In the genomic region with DNA sequence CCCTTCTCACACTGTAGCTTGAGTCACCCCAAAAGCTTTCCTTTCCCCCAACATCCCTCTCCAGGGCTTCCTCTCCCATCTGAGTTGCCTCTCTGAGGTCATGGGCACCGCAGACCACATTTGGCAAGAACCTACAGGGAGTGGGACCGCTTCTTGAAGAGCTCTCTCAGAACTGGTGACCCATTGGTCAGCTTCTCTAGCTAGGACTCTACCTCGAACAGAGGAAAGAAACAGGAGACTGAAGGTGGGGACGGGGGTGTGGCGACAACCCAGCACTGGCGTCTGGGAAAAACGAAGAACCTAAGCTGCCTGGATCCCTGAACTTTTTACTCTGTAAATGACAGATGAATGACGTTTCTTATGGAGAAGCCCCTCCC, we compare ENCODE assay signal across 8 mouse cellular contexts. TPM values are rescaled to one million over a fixed set of nuclear protein-coding genes. Genes with fewer than 3 reads are reported as not detected.
DNase-seq lines count a peak whose midpoint lies in the region; ATAC-seq and TF ChIP-seq lines count a peak whose summit lies in the region.

No protein-coding gene starts in this region.

- H3K4me2 ChIP-seq in heart, embryonic 16.5 days (ENCODE audit: low read depth, low read length): peak overlapping the region; percentile 83
- peak overlapping the region; percentile 52 for H3K4me2 ChIP-seq in hindbrain, postnatal 0 days (ENCODE audit: low read depth, low read length)
- peak overlapping the region; percentile 50 for H3K4me2 ChIP-seq in midbrain, embryonic 16.5 days (ENCODE audit: low read length)

- TF ChIP-seq POLR2A in bone marrow macrophage, adult 2 months (IDR thresholded peaks at IDR 0.05; ENCODE audit: borderline replicate concordance, low read depth, low read length): no peak

- H3K4me3 ChIP-seq in heart, embryonic 16.5 days (ENCODE audit: low read length): peak overlapping the region; percentile 49
- H3K4me3 ChIP-seq in bone marrow macrophage, adult 2 months (ENCODE audit: insufficient read depth, low read length): peak overlapping the region; percentile 62
- no peak overlapping the region for H3K4me3 ChIP-seq in hindbrain, postnatal 0 days (ENCODE audit: low read length)
- H3K4me3 ChIP-seq in midbrain, embryonic 16.5 days (ENCODE audit: low read depth, low read length): no peak overlapping the region

- WGBS in heart, embryonic 16.5 days: 10% methylated on average over 8 of the region's 8 CpGs
- 12% methylated on average over 8 of the region's 8 CpGs for WGBS in hindbrain, postnatal 0 days
- WGBS in midbrain, embryonic 16.5 days: 19% methylated on average over 8 of the region's 8 CpGs

- intact Hi-C loops in heart, postnatal 14 days (cut with DNase I): loop anchor here (2.0 kb wide), 2 partner anchors 51 to 57 kb away; a partner anchor contains a TSS

- H3K27ac ChIP-seq in heart, embryonic 16.5 days (ENCODE audit: low read length): peak overlapping the region; percentile 96
- H3K27ac ChIP-seq in bone marrow macrophage, adult 2 months (ENCODE audit: insufficient read depth, low read depth, low read length): peak overlapping the region; percentile 53
- H3K27ac ChIP-seq in hindbrain, postnatal 0 days: peak overlapping the region; percentile 71; the same call in 1 of the 2 replicates
- H3K27ac ChIP-seq in midbrain, embryonic 16.5 days (ENCODE audit: low read length): no peak overlapping the region

- H3K27me3 ChIP-seq in heart, embryonic 16.5 days (ENCODE audit: control insufficient read depth, insufficient read depth, low read length): no peaks in the 10 kb centered on the region
- H3K27me3 ChIP-seq in hindbrain, postnatal 0 days (ENCODE audit: insufficient read depth, low read length): no peaks in the 10 kb centered on the region
- no peaks in the 10 kb centered on the region for H3K27me3 ChIP-seq in midbrain, embryonic 16.5 days (ENCODE audit: control insufficient read depth, insufficient read depth, low read depth, low read length)

- no peaks in the 10 kb centered on the region for H3K9me3 ChIP-seq in heart, embryonic 16.5 days (replicated peaks; ENCODE audit: control insufficient read depth, low read length)
- no peaks in the 10 kb centered on the region for H3K9me3 ChIP-seq in hindbrain, postnatal 0 days (ENCODE audit: low read length)
- H3K9me3 ChIP-seq in midbrain, embryonic 16.5 days (replicated peaks; ENCODE audit: control insufficient read depth, low read length, poor library complexity, severe bottlenecking): no peaks in the 10 kb centered on the region

- H3K4me1 ChIP-seq in heart, embryonic 16.5 days (ENCODE audit: control insufficient read depth, insufficient read depth, low read length): peaks cover 20% of the 10 kb centered on the region
- peaks cover 53% of the 10 kb centered on the region for H3K4me1 ChIP-seq in bone marrow macrophage, adult 2 months (ENCODE audit: control insufficient read depth, insufficient read depth, low read length)
- peaks cover 10% of the 10 kb centered on the region; the same call in 1 of the 2 replicates for H3K4me1 ChIP-seq in hindbrain, postnatal 0 days (ENCODE audit: insufficient read depth, low read length)
- peaks cover 8% of the 10 kb centered on the region for H3K4me1 ChIP-seq in midbrain, embryonic 16.5 days (ENCODE audit: control insufficient read depth, insufficient read depth, low read length)

- H3K36me3 ChIP-seq in heart, embryonic 16.5 days (ENCODE audit: control insufficient read depth, insufficient read depth): no peaks in the 10 kb centered on the region
- no peaks in the 10 kb centered on the region for H3K36me3 ChIP-seq in hindbrain, postnatal 0 days (ENCODE audit: insufficient read depth, low read length)
- H3K36me3 ChIP-seq in midbrain, embryonic 16.5 days (ENCODE audit: control insufficient read depth, insufficient read depth, low read length): no peaks in the 10 kb centered on the region

- TF ChIP-seq CTCF in bone marrow macrophage, adult 2 months (IDR thresholded peaks at IDR 0.05; ENCODE audit: low read depth, low read length): no peak
- no peak for TF ChIP-seq CTCF in hindbrain, postnatal 0 days (IDR thresholded peaks at IDR 0.05; ENCODE audit: low read depth)

- peak overlapping the region; percentile 63 for H3K9ac ChIP-seq in heart, embryonic 16.5 days (ENCODE audit: low read length)
- no peak overlapping the region for H3K9ac ChIP-seq in hindbrain, postnatal 0 days (replicated peaks; ENCODE audit: low read length)
- H3K9ac ChIP-seq in midbrain, embryonic 16.5 days (ENCODE audit: low read depth, low read length): peak overlapping the region; percentile 51; the same call in 1 of the 2 replicates

- no peak for DNase-seq in heart, postnatal 14 days
- no peak for DNase-seq in hindbrain, postnatal 0 days (ENCODE audit: low spot score)
- DNase-seq in spleen, adult 18-20 months: no peak
- DNase-seq in thymus, adult 18-20 months: no peak
- no peak for DNase-seq in right cerebral cortex, adult 18-20 months

- no peak; the same call in 1 of the 2 replicates for ATAC-seq in heart, embryonic 16.5 days (replicated peaks; ENCODE audit: extremely low read depth, insufficient read depth, low FRiP score)
- ATAC-seq in hindbrain, postnatal 0 days: peak; percentile 49; the same call in 1 of the 2 replicates
- no peak for ATAC-seq in midbrain, embryonic 16.5 days

RNA-seq across cellular contexts. Expression of a gene that starts 51.8 kb away (rescaled TPM):
- 73.0 and 81.1 TPM in 2 replicates for polyA plus RNA-seq in heart, embryonic 16.5 days (2015; fragmentation: Nextera tagmentation; extraction: Ambion mirVana)
- total RNA-seq in heart, postnatal 14 days (2021): 10 to 100 TPM; 13.0 to 16.2 TPM
- polyA plus RNA-seq in bone marrow macrophage, adult 2 months (2012; ENCODE audit: insufficient read depth, insufficient read length, missing spikeins): 31.9 and 32.1 TPM in 2 replicates
- total RNA-seq in hindbrain, postnatal 0 days (2014; rRNA removed): 84.6 and 87.8 TPM in 2 replicates
- polyA plus RNA-seq in hindbrain, postnatal 0 days (2015; fragmentation: Nextera tagmentation; extraction: Ambion mirVana): 99.5 and 104 TPM in 2 replicates
- 125 and 134 TPM in 2 replicates for polyA plus RNA-seq in midbrain, embryonic 16.5 days (2015; fragmentation: Nextera tagmentation; extraction: Ambion mirVana)

RNA-seq across cellular contexts. Expression of a gene that starts 58.2 kb away (rescaled TPM):
- polyA plus RNA-seq in heart, embryonic 16.5 days (2015; fragmentation: Nextera tagmentation; extraction: Ambion mirVana): 1.4 and 1.6 TPM in 2 replicates
- 1 to 10 TPM; 8.3 to 10.0 TPM for total RNA-seq in heart, postnatal 14 days (2021)
- 13.4 and 14.6 TPM in 2 replicates for polyA plus RNA-seq in bone marrow macrophage, adult 2 months (2012; ENCODE audit: insufficient read depth, insufficient read length, missing spikeins)
- total RNA-seq in hindbrain, postnatal 0 days (2014; rRNA removed): 3.1 and 4.3 TPM in 2 replicates
- 1.1 and 1.2 TPM in 2 replicates for polyA plus RNA-seq in hindbrain, postnatal 0 days (2015; fragmentation: Nextera tagmentation; extraction: Ambion mirVana)
- polyA plus RNA-seq in midbrain, embryonic 16.5 days (2015; fragmentation: Nextera tagmentation; extraction: Ambion mirVana): 0.48 and 0.65 TPM in 2 replicates

Comparison
In these comparisons a context has a peak if more than half of its experiments do, and no peak if none do; other contexts are left out.
1. H3K4me3 ChIP-seq: peak in heart, embryonic 16.5 days (single experiment) and bone marrow macrophage, adult 2 months (single experiment); none in hindbrain, postnatal 0 days (single experiment) and midbrain, embryonic 16.5 days (single experiment).
2. Peak in every context shown above with its lines, with median percentiles within 50 percentile points of each other: H3K4me2 ChIP-seq.